Comparison of ENCODE assay signal across 8 mouse cellular contexts in genomic region chr16:90453197-90453596, GRCm38 (mm10).
DNase-seq lines count a peak whose midpoint lies in the region; ATAC-seq lines count a peak whose summit lies in the region.

No protein-coding gene starts in this region.

- no peaks in the 10 kb centered on the region for H3K27me3 ChIP-seq in liver, embryonic 11.5 days (replicated peaks; ENCODE audit: control insufficient read depth, insufficient read depth, low read length)
- H3K27me3 ChIP-seq in midbrain, embryonic 16.5 days (ENCODE audit: control insufficient read depth, insufficient read depth, low read depth, low read length): no peaks in the 10 kb centered on the region

- H3K27ac ChIP-seq in liver, embryonic 11.5 days (ENCODE audit: low read depth, low read length): no peak overlapping the region; the same call in 1 of the 2 replicates
- H3K27ac ChIP-seq in midbrain, embryonic 16.5 days (ENCODE audit: low read length): no peak overlapping the region

- no peaks in the 10 kb centered on the region for H3K36me3 ChIP-seq in liver, embryonic 11.5 days (ENCODE audit: control insufficient read depth, insufficient read depth, low read length)
- peaks cover 5% of the 10 kb centered on the region; the same call in 1 of the 2 replicates for H3K36me3 ChIP-seq in midbrain, embryonic 16.5 days (ENCODE audit: control insufficient read depth, insufficient read depth, low read length)

- no peak for ATAC-seq in liver, embryonic 11.5 days (replicated peaks; ENCODE audit: low FRiP score)
- ATAC-seq in midbrain, embryonic 16.5 days: no peak

- H3K4me3 ChIP-seq in liver, embryonic 11.5 days (ENCODE audit: low read depth, low read length): no peak overlapping the region
- no peak overlapping the region for H3K4me3 ChIP-seq in midbrain, embryonic 16.5 days (ENCODE audit: low read depth, low read length)

- DNase-seq in adrenal gland, adult 2 months: peak; percentile 11
- no peak for DNase-seq in adrenal gland, postnatal 25 days
- peak; percentile 67 for DNase-seq in urinary bladder, postnatal 14 days (ENCODE audit: low spot score)
- DNase-seq in urinary bladder, postnatal 10 days (ENCODE audit: low spot score): no peak
- DNase-seq in kidney, postnatal 36 days: peak; percentile 17 to 22
- DNase-seq in right cerebral cortex, postnatal 14 days: peak; percentile 11
- DNase-seq in liver, embryonic 11.5 days (ENCODE audit: low spot score): no peak

- H3K4me1 ChIP-seq in liver, embryonic 11.5 days (replicated peaks; ENCODE audit: control insufficient read depth, insufficient read depth, low read length): peaks cover 12% of the 10 kb centered on the region
- 0 out of 2 replicates have a peak, but pooled peaks cover 5% of the 10 kb centered on the region for H3K4me1 ChIP-seq in midbrain, embryonic 16.5 days (ENCODE audit: control insufficient read depth, insufficient read depth, low read length)

- 58% methylated on average over 11 of the region's 11 CpGs for WGBS in liver, embryonic 11.5 days
- WGBS in midbrain, embryonic 16.5 days: 83% methylated on average over 11 of the region's 11 CpGs

- no peak overlapping the region for H3K9ac ChIP-seq in liver, embryonic 11.5 days (ENCODE audit: low read depth, low read length)
- H3K9ac ChIP-seq in midbrain, embryonic 16.5 days (ENCODE audit: low read depth, low read length): no peak overlapping the region

- no peaks in the 10 kb centered on the region for H3K9me3 ChIP-seq in liver, embryonic 11.5 days (ENCODE audit: control insufficient read depth, low read length)
- H3K9me3 ChIP-seq in midbrain, embryonic 16.5 days (replicated peaks; ENCODE audit: control insufficient read depth, low read length, poor library complexity, severe bottlenecking): no peaks in the 10 kb centered on the region

- H3K4me2 ChIP-seq in liver, embryonic 11.5 days: no peak overlapping the region
- no peak overlapping the region for H3K4me2 ChIP-seq in midbrain, embryonic 16.5 days (ENCODE audit: low read length)

Comparison
In these comparisons a context has a peak if more than half of its experiments do, and no peak if none do; other contexts are left out.
1. DNase-seq: peak in adrenal gland, adult 2 months (single experiment), urinary bladder, postnatal 14 days (single experiment), kidney, postnatal 36 days (2 of 2) and right cerebral cortex, postnatal 14 days (single experiment); none in adrenal gland, postnatal 25 days (single experiment), urinary bladder, postnatal 10 days (single experiment) and liver, embryonic 11.5 days (single experiment).